Mouse (Mus musculus) monocyte, adult 5-6 weeks (primary cell): ENCODE data around the gene Ephb4. TPM values are rescaled to one million over a fixed set of nuclear protein-coding genes. Genes with fewer than 3 reads are reported as not detected.

Source experiments
- ATAC-seq: fragments of 153-309, 156-312 bp; replicated peaks from 2 replicates; pipeline ENCODE4 v1.8.0; 2017; ENCODE audit warnings: mild to moderate bottlenecking; ENCODE audit not compliant: low TSS enrichment, insufficient number of reproducible peaks, severe bottlenecking, poor library complexity, low FRiP score
- total RNA-seq: library from RNA; stranded (forward); fragments of 200-1000, 200-491, 200-594 nt; gene quantifications from 3 replicates; pipeline ENCODE4 v1.2.3, GENCODE M21; 2017

The Ephb4 gene
- total RNA-seq: not detected in 3 replicates

GRCm38 (mm10) chr5:137349384-137350204 lies at the start of gene Ephb4:
Ephb4 (plus strand) TSS chr5:137350109.
- no peak for ATAC-seq

- ATAC-seq: no peak
Measured at GRCm38 (mm10) chr5:137301253-137301652, 48.7 kb upstream of the Ephb4 start.

- no peak for ATAC-seq
Measured at GRCm38 (mm10) chr5:137303609-137304008, 46.3 kb upstream of the Ephb4 start.

GRCm38 (mm10) chr5:137304165-137304564 lies 45.7 kb upstream of the Ephb4 start:
- no peak for ATAC-seq

GRCm38 (mm10) chr5:137304816-137305215 lies 45.1 kb upstream of the Ephb4 start:
- ATAC-seq: no peak

GRCm38 (mm10) chr5:137305822-137306221 lies 44.1 kb upstream of the Ephb4 start:
- 0 out of 2 replicates have a peak, but pooled peaks have one; percentile 23 for ATAC-seq

- no peak for ATAC-seq
Measured at GRCm38 (mm10) chr5:137306439-137307005, 43.4 kb upstream of the Ephb4 start.

- ATAC-seq: peak; percentile 84
Measured at GRCm38 (mm10) chr5:137307071-137307912, 42.6 kb upstream of the Ephb4 start, which contains the start of gene Srrt. Srrt (minus strand) TSS chr5:137307674.

- ATAC-seq: no peak
Measured at GRCm38 (mm10) chr5:137308356-137308755, 41.6 kb upstream of the Ephb4 start.

GRCm38 (mm10) chr5:137313466-137314192 lies 36.3 kb upstream of the Ephb4 start:
- no peak for ATAC-seq

GRCm38 (mm10) chr5:137314193-137315083 lies 35.5 kb upstream of the Ephb4 start, which contains the start of gene Trip6:
Trip6 (minus strand) TSS chr5:137314404.
- ATAC-seq: no peak

- peak; percentile 29; the same call in 1 of the 2 replicates for ATAC-seq
Measured at GRCm38 (mm10) chr5:137315084-137315903, 34.6 kb upstream of the Ephb4 start.

GRCm38 (mm10) chr5:137317361-137317760 lies 32.5 kb upstream of the Ephb4 start:
- ATAC-seq: no peak

GRCm38 (mm10) chr5:137318570-137318969 lies 31.3 kb upstream of the Ephb4 start:
- no peak for ATAC-seq

GRCm38 (mm10) chr5:137320996-137321395 lies 28.9 kb upstream of the Ephb4 start:
- ATAC-seq: no peak

GRCm38 (mm10) chr5:137330910-137331309 lies 19.0 kb upstream of the Ephb4 start:
- ATAC-seq: 0 out of 2 replicates have a peak, but pooled peaks have one; percentile 7
